Mouse (Mus musculus) stomach, postnatal 0 days (tissue): Measurements from ENCODE around the gene Nsfl1c. TPM values are rescaled to one million over a fixed set of nuclear protein-coding genes. Genes with fewer than 3 reads are reported as not detected.
"Not testable (repeated sequence)": the region's sequence is repeated elsewhere in the genome, so short reads cannot be mapped to it uniquely, and the experiment has no call there.

Experiments used
- ATAC-seq: fragments of 200-750 bp; cut with Nextera tagmentation; 2 replicates; pipeline ENCODE4 v1.8.0; 2017; ENCODE audit not compliant: low FRiP score, low TSS enrichment
- DNase-seq: peaks from one replicate; pipeline ENCODE4 v3.0.0-alpha.2; 2016; ENCODE audit warnings: low spot score
- H3K27ac ChIP-seq: fragments of 300-500 bp; sonication (generic); replicated peaks from 2 replicates; pipeline ENCODE4 v1.5.1; 2014; ENCODE audit warnings: mild to moderate bottlenecking, control low read depth
- H3K27me3 ChIP-seq: fragments of 300-500 bp; sonication (generic); 2 replicates; pipeline ENCODE4 v1.6.1; 2014; ENCODE audit warnings: low read length; ENCODE audit not compliant: control insufficient read depth, insufficient read depth
- H3K36me3 ChIP-seq: fragments of 300-500 bp; sonication (generic); 2 replicates; pipeline ENCODE4 v1.6.1; 2014; ENCODE audit warnings: low read length, mixed read lengths; ENCODE audit not compliant: control insufficient read depth, insufficient read depth
- H3K4me1 ChIP-seq: fragments of 300-500 bp; sonication (generic); replicated peaks from 2 replicates; pipeline ENCODE4 v1.6.1; 2014; ENCODE audit warnings: antibody characterized with exemption; ENCODE audit not compliant: control insufficient read depth, insufficient read depth
- H3K4me2 ChIP-seq: fragments of 300-500 bp; sonication (generic); replicated peaks from 2 replicates; pipeline ENCODE4 v1.6.1; 2014; ENCODE audit warnings: low read depth, mild to moderate bottlenecking, control low read depth, moderate library complexity
- H3K4me3 ChIP-seq: fragments of 300-500 bp; sonication (generic); 2 replicates; pipeline ENCODE4 v1.5.1; 2014; ENCODE audit warnings: low read depth, low read length, control low read depth
- H3K9ac ChIP-seq: fragments of 300-500 bp; sonication (generic); 2 replicates; pipeline ENCODE4 v1.6.1; 2014; ENCODE audit warnings: mild to moderate bottlenecking, low read length, control low read depth, mixed read lengths
- H3K9me3 ChIP-seq: fragments of 300-500 bp; sonication (generic); 2 replicates; pipeline ENCODE4 v1.6.1; 2016; ENCODE audit warnings: low read length; ENCODE audit not compliant: control insufficient read depth
- CTCF ChIP-seq: IDR thresholded peaks from 2 replicates; pipeline ENCODE4 v1.5.1; 2016; ENCODE audit warnings: antibody characterized with exemption, low read depth, mild to moderate bottlenecking, moderate library complexity
- EP300 ChIP-seq: optimal IDR thresholded peaks from 2 replicates; pipeline ENCODE3; 2016; ENCODE audit warnings: antibody characterized with exemption
- WGBS: fragments of 180-500 bp; shearing (Covaris S2); extraction: QIAGEN DNeasy Blood & Tissue Kit; methylation state at CpG from one replicate; pipeline ENCODE4 v1.1.7; 2014; 5-methylcytosine and 5-hydroxymethylcytosine counted together
- polyA plus RNA-seq: library from polyadenylated mRNA; unstranded; fragments of >200 nt; fragmentation: Nextera tagmentation; extraction: Ambion mirVana; gene quantifications from 2 replicates; pipeline ENCODE4 v1.2.1, GENCODE M21; 2015

The Nsfl1c gene
- polyA plus RNA-seq, result 118 and 120 TPM in 2 replicates

DNA sequence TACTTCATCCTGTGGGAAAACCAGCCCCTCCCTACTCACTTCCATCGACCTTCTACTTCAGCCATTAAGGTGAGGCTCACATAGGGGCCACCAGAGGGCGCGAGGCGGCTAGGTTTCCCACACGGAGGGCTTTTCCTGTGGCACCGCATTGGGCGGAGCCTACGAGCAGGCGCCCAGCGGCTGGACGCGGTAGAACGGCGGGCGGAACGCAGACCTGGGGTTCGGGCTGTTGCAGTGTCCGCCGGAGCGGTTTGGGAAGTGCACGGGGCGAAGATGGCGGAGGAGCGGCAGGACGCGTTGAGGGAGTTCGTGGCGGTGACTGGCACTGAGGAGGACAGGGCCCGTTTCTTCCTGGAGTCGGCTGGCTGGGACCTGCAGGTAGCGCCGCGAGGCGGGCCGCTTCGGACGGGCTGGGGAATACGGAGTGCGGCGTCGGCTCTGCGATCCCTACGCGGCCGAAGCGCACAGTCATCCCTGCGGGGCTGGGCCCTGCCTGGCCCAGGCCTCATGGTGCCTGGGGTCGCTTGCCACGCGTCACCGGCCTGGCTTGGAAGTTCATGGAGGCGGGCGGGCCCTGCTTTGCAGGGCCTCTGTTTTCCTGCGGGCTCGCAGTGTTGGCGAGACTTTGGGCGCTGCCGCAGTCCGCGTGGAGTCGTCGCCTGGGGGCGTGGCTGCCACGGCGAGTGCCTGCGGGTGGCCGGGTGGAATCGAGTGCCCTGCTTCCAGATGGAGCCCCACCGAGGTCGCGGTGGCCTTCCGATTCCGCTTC is at the start of gene Nsfl1c:
Nsfl1c (plus strand) TSS at position 148 of the 769 bp plus-strand sequence.
- Histone ChIP-seq H3K9ac (peak within 1 kb of the TSS; percentile 93), H3K4me2 (peak within 1 kb of the TSS; percentile 78), H3K27me3 (no peaks in the 10 kb centered on the region), H3K4me1 (no peaks in the 10 kb centered on the region), H3K4me3 (peak within 1 kb of the TSS; percentile 89), H3K9me3 (no peaks in the 10 kb centered on the region), H3K27ac (peak within 1 kb of the TSS; percentile 58; the same call in 1 of the 2 replicates), H3K36me3 (no peaks in the 10 kb centered on the region)
- DNase-seq (peak; percentile 94), ATAC-seq (peak; percentile 100)
- WGBS, result under 1% methylated on average over 72 of the region's 73 CpGs
- TF ChIP-seq CTCF (peak; percentile 97), EP300 (no peak)

GRCm38 (mm10) chr2:151476053-151476452 is 17.9 kb upstream of the Nsfl1c start, which contains the start of gene 4921509C19Rik:
Gene 4921509C19Rik (minus strand): TSS chr2:151476153.
- H3K4me1 ChIP-seq, H3K4me2 ChIP-seq, H3K9ac ChIP-seq, H3K27me3 ChIP-seq, DNase-seq, H3K4me3 ChIP-seq, H3K36me3 ChIP-seq, ATAC-seq, H3K9me3 ChIP-seq, H3K27ac ChIP-seq: not testable (repeated sequence)
- WGBS, result 96% methylated on average over 5 of the region's 5 CpGs

- DNase-seq, result no peak
- Histone ChIP-seq H3K4me3 (no peak overlapping the region), H3K9me3 (no peaks in the 10 kb centered on the region), H3K9ac (no peak overlapping the region), H3K4me1 (no peaks in the 10 kb centered on the region), H3K4me2 (no peak overlapping the region), H3K27me3 (no peaks in the 10 kb centered on the region), H3K36me3 (no peaks in the 10 kb centered on the region), H3K27ac (no peak overlapping the region)
- no peak for ATAC-seq
- no peak for TF ChIP-seq EP300
- no peak for TF ChIP-seq CTCF
These were observed 7.5 kb upstream of the Nsfl1c start for GRCm38 (mm10) chr2:151486496-151486895.

DNA sequence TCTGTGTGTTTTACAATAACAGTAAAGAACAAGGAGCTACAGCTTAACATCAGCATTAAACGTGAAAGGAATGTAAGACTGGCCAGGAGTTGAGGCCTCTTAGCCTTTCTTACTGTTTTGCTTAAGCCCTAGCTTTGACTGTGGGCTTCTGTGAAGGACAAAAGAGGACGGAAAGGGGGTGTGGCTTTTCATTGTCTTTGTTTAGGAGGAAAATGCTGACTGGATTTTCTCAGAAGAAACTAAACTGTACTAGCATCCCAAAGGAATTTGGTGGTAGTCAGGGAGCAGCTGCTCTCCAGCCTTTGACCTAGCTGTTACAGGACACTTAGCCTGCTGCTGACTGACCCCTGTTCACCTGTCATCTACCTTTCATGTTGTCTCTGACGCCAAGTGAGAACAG is 4.4 kb downstream of the Nsfl1c start:
- Histone ChIP-seq H3K4me1 (no peaks in the 10 kb centered on the region), H3K9me3 (no peaks in the 10 kb centered on the region), H3K36me3 (0 out of 2 replicates have a peak, but pooled peaks cover 6% of the 10 kb centered on the region), H3K4me3 (no peak overlapping the region), H3K9ac (no peak overlapping the region), H3K27ac (no peak overlapping the region), H3K4me2 (no peak overlapping the region), H3K27me3 (no peaks in the 10 kb centered on the region)
- DNase-seq (no peak), ATAC-seq (no peak)
- 60% methylated on average over 3 of the region's 3 CpGs for WGBS
- TF ChIP-seq EP300 (no peak), CTCF (no peak)

DNA sequence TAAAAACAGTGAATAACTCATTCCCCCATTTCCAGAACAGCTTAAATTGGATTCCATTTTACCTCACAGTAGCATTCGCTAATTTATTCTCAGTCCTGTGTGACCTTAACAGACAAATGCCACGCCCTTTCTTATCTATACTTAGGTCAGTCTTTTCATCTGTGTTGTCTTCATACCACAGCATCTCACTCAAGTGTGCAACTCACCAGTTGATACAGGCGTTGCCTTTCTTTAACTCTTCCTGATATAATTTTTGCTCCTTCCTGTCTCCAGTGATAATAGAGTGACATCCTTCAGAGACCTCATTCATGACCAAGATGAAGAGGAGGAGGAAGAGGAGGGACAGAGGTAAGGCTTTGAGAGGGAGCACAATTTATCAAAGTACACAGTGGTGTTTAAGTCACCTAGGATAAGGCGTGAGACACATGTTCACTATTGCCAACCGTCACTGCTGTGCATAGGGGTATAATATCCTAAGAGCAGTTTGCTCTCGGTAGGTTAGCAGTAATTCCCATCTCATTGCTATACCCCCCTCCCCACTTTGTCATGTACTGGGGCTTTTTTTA is 6.5 kb downstream of the Nsfl1c start:
- no peak for TF ChIP-seq EP300
- no peak for TF ChIP-seq CTCF
- H3K4me3 ChIP-seq, result no peak overlapping the region
- no peaks in the 10 kb centered on the region for H3K9me3 ChIP-seq
- no peak overlapping the region for H3K9ac ChIP-seq
- no peaks in the 10 kb centered on the region for H3K4me1 ChIP-seq
- WGBS, result 87% methylated on average over 6 of the region's 6 CpGs
- no peaks in the 10 kb centered on the region for H3K27me3 ChIP-seq
- ATAC-seq (no peak), DNase-seq (no peak)
- no peak overlapping the region for H3K4me2 ChIP-seq
- H3K36me3 ChIP-seq, result peaks cover 14% of the 10 kb centered on the region; the same call in 1 of the 2 replicates
- H3K27ac ChIP-seq, result no peak overlapping the region

DNA sequence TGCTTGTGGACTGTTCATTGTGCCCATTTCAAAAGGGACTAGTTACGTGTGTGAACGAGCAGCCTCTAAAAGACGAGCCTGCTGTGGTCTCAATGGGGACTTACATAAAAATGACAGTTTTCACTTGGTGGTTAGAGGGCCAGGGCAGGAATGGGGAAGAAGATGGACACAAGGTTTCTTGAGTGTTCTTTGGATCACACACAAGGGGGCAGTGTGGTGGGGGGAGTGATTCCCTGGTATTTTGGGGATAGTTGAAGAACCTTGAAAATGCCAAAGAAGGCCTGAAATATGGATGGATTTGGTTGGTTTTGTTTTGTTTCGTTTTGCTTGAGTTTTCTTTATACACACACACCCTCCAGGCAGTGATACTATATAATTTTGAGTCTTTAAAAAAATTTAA is 10.2 kb downstream of the Nsfl1c start:
- WGBS, result 87% methylated on average over 4 of the region's 4 CpGs
- DNase-seq (no peak), ATAC-seq (no peak)
- TF ChIP-seq EP300 (no peak), CTCF (peak; percentile 51)
- no peaks in the 10 kb centered on the region for H3K27me3 ChIP-seq
- peaks cover 35% of the 10 kb centered on the region for H3K36me3 ChIP-seq
- H3K4me2 ChIP-seq, result no peak overlapping the region
- no peaks in the 10 kb centered on the region for H3K4me1 ChIP-seq
- no peak overlapping the region for H3K4me3 ChIP-seq
- H3K9ac ChIP-seq, result no peak overlapping the region
- no peak overlapping the region for H3K27ac ChIP-seq
- no peaks in the 10 kb centered on the region for H3K9me3 ChIP-seq
